Mouse (Mus musculus) urinary bladder, postnatal 36 days (tissue): ENCODE data around the gene Pter.

Experiments
- DNase-seq, 2 experiments: peaks; one replicate each; pipeline ENCODE4 v3.0.0; 2022; ENCODE audit warnings: low spot score in 2 of 2, mixed read lengths in 1 of 2

The Pter gene

GRCm38 (mm10) chr2:12923804-12924591 is at the start of gene Pter:
Gene Pter, plus strand, starts transcription at chr2:12924041.
- peak; percentile 89 for DNase-seq

GRCm38 (mm10) chr2:12874232-12874631 is 49.6 kb upstream of the Pter start:
- DNase-seq = no peak

GRCm38 (mm10) chr2:12879492-12879891 is 44.3 kb upstream of the Pter start:
- no peak for DNase-seq

- DNase-seq = no peak
Measured at GRCm38 (mm10) chr2:12881009-12881408, 42.8 kb upstream of the Pter start.

GRCm38 (mm10) chr2:12883276-12883914 is 40.4 kb upstream of the Pter start:
- DNase-seq = peak in 1 of 2 experiments; percentile 0

GRCm38 (mm10) chr2:12887015-12887414 is 36.8 kb upstream of the Pter start:
- no peak for DNase-seq

- no peak for DNase-seq
Measured at GRCm38 (mm10) chr2:12905786-12906185, 18.1 kb upstream of the Pter start.

GRCm38 (mm10) chr2:12925643-12926042 is 1.8 kb downstream of the Pter start:
- no peak for DNase-seq

GRCm38 (mm10) chr2:12930338-12930737 is 6.5 kb downstream of the Pter start:
- DNase-seq = no peak

- no peak for DNase-seq
Measured at GRCm38 (mm10) chr2:12933905-12934304, 10.1 kb downstream of the Pter start.

- DNase-seq = no peak
Measured at GRCm38 (mm10) chr2:12935286-12935685, 11.4 kb downstream of the Pter start.

GRCm38 (mm10) chr2:12937461-12938217 is 13.8 kb downstream of the Pter start:
- DNase-seq = no peak

GRCm38 (mm10) chr2:12938641-12939040 is 14.8 kb downstream of the Pter start:
- no peak for DNase-seq

GRCm38 (mm10) chr2:12956703-12957424 is 33.0 kb downstream of the Pter start:
- DNase-seq = no peak

GRCm38 (mm10) chr2:12970049-12970724 is 46.3 kb downstream of the Pter start:
- DNase-seq = no peak

- no peak for DNase-seq
Measured at GRCm38 (mm10) chr2:12973752-12974151, 49.9 kb downstream of the Pter start.

GRCm38 (mm10) chr2:12977367-12977766 is 53.5 kb downstream of the Pter start:
- DNase-seq = no peak

GRCm38 (mm10) chr2:12978771-12979170 is 54.9 kb downstream of the Pter start:
- DNase-seq = no peak

GRCm38 (mm10) chr2:12984901-12985732 is 61.3 kb downstream of the Pter start:
- DNase-seq = no peak

GRCm38 (mm10) chr2:13000026-13000425 is 76.2 kb downstream of the Pter start:
- no peak for DNase-seq
